Mouse (Mus musculus) embryo, embryonic 11 days (tissue): ENCODE measurements around the gene Fam122a.
A peak's percentile ranks its signal among the peaks of the same experiment; 100 is the strongest.

Experiments
- DNase-seq: peaks from one replicate; pipeline ENCODE4 v3.0.0-alpha.2; 2015

Gene Fam122a

GRCm38 (mm10) chr19:24476929-24477882, at the start of gene Fam122a:
Fam122a (minus strand) TSS chr19:24477356.
- DNase-seq, result peak; percentile 96

- no peak for DNase-seq
Measured at GRCm38 (mm10) chr19:24523476-24524313, 46.5 kb upstream of the Fam122a start.

GRCm38 (mm10) chr19:24521997-24522396, 44.8 kb upstream of the Fam122a start:
- no peak for DNase-seq

GRCm38 (mm10) chr19:24521146-24521545, 44.0 kb upstream of the Fam122a start:
- DNase-seq, result no peak

- no peak for DNase-seq
Measured at GRCm38 (mm10) chr19:24519732-24520409, 42.7 kb upstream of the Fam122a start.

GRCm38 (mm10) chr19:24518384-24518783, 41.2 kb upstream of the Fam122a start:
- no peak for DNase-seq

- DNase-seq, result no peak
Measured at GRCm38 (mm10) chr19:24517057-24517456, 39.9 kb upstream of the Fam122a start.

GRCm38 (mm10) chr19:24515941-24516340, 38.8 kb upstream of the Fam122a start:
- no peak for DNase-seq

GRCm38 (mm10) chr19:24514661-24515642, 37.8 kb upstream of the Fam122a start:
- DNase-seq, result no peak

- DNase-seq, result no peak
Measured at GRCm38 (mm10) chr19:24513105-24513843, 36.1 kb upstream of the Fam122a start.

- no peak for DNase-seq
Measured at GRCm38 (mm10) chr19:24511939-24512338, 34.8 kb upstream of the Fam122a start.

GRCm38 (mm10) chr19:24509391-24509790, 32.2 kb upstream of the Fam122a start:
- DNase-seq, result no peak

- no peak for DNase-seq
Measured at GRCm38 (mm10) chr19:24508087-24508767, 31.1 kb upstream of the Fam122a start.

- DNase-seq, result no peak
Measured at GRCm38 (mm10) chr19:24502736-24503421, 25.7 kb upstream of the Fam122a start.

GRCm38 (mm10) chr19:24501525-24501924, 24.4 kb upstream of the Fam122a start:
- no peak for DNase-seq

- no peak for DNase-seq
Measured at GRCm38 (mm10) chr19:24500431-24500830, 23.3 kb upstream of the Fam122a start.

GRCm38 (mm10) chr19:24499291-24499690, 22.1 kb upstream of the Fam122a start:
- no peak for DNase-seq

GRCm38 (mm10) chr19:24493887-24494286, 16.7 kb upstream of the Fam122a start:
- no peak for DNase-seq

GRCm38 (mm10) chr19:24491824-24492223, 14.7 kb upstream of the Fam122a start:
- no peak for DNase-seq

- DNase-seq, result no peak
Measured at GRCm38 (mm10) chr19:24490275-24490674, 13.1 kb upstream of the Fam122a start.
